Mouse (Mus musculus) layer of hippocampus, postnatal 10 days (tissue): Measurements from ENCODE around the gene Tiam2. TPM values are rescaled to one million over a fixed set of nuclear protein-coding genes. Genes with fewer than 3 reads are reported as not detected.

Experiments
- DNase-seq, 2 experiments: peaks; one replicate each; pipeline ENCODE4 v3.0.0; 2021; ENCODE audit warnings: low spot score in 2 of 2
- total RNA-seq, 2 experiments: library from RNA; stranded (reverse); gene quantifications; 2 replicates each; pipeline ENCODE4 v1.2.3; 2021

Gene Tiam2
- total RNA-seq, 2 experiments from 2014 or later: 24.2 to 29.0 TPM

GRCm38 (mm10) chr17:3446191-3446950, 120.0 kb downstream of the Tiam2 start:
- peak in 1 of 2 experiments; percentile 36 for DNase-seq

DNA sequence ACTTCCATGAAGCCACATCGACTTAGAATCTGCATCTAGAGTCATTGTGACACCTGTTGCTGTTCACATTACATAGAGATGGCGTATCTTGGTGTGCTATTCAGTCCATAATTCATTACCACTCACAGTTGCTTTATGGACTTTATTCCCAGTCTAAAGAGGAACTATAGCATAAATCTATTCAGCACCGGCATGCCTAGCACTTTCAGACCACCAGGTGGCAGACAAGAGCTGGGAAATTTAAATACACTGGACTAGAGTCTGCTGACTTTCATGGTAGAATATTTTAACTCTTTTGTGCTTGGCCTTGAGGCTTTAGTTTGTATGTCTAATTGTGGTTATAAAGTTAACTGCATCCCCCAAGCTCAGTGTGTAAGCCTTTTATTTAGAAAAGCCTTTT, 122.4 kb downstream of the Tiam2 start:
- DNase-seq: peak; percentile 75 to 76

DNA sequence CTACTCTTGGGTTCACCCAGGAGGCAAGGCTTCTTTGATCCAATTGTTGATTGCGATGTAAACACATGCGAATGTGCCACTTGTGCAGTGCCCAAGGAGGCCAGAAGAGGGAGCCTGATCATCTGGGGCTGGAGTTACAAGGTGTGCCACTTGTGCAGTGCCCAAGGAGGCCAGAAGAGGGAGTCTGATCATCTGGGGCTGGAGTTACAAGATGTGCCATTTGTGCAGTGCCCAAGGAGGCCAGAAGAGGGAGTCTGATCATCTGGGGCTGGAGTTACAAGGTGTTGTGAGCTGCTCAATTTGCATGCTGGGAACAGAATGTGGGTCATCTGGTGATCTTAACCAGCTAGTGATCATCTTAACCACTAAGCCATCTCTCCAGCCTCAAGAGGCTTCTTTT, 124.7 kb downstream of the Tiam2 start:
- peak; percentile 69 to 72 for DNase-seq

DNA sequence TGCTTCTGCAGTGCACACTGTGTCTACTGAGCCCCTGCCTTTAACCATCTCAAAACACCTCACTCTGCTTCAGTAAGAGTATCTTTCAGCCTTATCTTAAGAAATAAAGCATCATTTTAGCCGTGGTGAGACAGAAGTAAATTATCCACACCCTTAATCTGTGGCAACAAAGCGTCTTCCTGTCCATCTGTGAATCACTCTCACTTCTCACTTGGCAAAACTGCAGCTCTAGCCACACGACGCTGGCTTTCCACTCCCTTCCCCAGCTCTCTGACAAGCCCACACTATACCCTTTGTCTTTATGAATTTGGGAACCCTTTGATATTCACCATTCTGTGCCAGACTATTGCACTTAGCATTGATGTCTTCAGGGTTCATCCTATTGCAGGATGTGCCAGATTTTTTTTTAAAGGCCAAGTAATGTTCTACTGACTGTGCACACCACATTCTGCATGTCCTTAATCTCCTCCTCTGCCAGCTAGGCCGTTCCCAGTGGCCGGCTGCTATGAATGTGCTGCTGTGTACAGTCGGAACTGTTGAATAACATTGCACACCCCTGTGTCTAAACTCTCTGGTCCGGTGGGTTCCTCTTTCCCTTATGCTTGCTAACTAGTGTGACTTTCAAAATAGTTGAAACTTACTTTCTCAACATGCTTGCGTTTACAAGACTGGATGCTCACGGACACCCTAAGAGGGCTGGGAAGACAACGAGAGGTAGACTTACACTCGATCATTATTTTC, 126.4 kb downstream of the Tiam2 start:
- no peak for DNase-seq

DNA sequence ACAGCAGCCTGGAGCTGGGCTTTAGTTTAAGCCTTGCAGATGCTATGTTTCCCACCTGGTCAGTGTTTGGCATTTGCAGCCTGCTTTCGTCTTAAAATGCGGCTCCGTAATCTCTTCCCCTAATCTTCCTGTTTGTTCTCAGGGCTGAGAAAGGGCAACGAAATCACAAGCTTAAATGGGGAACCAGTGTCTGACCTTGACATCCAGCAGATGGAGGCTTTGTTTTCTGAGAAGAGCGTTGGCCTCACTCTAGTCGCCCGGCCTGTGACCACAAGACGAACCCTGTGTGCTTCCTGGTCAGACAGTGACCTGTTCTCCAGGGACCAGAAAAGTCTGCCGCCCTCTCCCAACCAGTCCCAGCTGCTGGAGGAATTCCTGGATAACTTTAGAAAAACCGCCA, 127.6 kb downstream of the Tiam2 start:
- DNase-seq: no peak

- no peak for DNase-seq
Observed at GRCm38 (mm10) chr17:3454850-3455249, 128.5 kb downstream of the Tiam2 start.

DNA sequence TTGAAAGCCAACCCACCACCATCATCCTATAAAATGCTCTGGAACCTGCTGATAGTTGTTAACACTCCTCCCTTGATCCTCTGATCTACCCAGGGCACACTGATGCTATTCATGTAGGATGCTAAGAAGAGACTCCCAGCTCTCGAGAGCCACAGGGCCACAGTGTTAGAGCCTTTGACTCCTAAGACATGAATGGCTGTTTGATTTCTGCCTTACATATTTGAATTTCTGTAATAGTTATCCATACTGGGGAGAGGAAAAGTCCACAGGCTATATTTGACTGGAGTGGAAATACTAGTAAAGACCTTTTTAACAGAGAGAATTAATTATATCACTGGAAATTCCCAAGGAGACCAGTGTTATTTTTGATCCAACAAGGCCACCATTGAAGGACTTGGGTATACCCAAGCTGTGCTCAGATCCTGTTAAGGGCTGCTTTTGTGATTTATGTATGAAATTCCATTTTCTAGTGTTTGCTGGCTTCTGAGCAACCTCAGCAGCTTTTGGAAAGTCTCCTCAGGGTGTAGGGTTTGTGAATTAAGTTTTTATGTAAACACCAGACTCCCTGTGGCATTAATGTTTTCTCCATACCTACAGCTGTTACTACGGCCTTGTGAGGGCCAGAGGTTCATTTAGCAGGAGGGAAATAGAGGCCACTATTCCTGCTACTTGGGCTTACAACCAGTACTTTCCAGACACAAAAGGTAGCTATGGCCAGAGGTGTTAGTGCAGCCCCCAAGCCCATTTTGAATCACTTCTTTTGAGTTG, 131.7 kb downstream of the Tiam2 start:
- no peak for DNase-seq

GRCm38 (mm10) chr17:3465861-3466260, 139.5 kb downstream of the Tiam2 start:
- no peak for DNase-seq

- DNase-seq: no peak
Observed at GRCm38 (mm10) chr17:3466681-3467080, 140.3 kb downstream of the Tiam2 start.

- DNase-seq: no peak
Observed at GRCm38 (mm10) chr17:3467636-3468324, 141.4 kb downstream of the Tiam2 start.

DNA sequence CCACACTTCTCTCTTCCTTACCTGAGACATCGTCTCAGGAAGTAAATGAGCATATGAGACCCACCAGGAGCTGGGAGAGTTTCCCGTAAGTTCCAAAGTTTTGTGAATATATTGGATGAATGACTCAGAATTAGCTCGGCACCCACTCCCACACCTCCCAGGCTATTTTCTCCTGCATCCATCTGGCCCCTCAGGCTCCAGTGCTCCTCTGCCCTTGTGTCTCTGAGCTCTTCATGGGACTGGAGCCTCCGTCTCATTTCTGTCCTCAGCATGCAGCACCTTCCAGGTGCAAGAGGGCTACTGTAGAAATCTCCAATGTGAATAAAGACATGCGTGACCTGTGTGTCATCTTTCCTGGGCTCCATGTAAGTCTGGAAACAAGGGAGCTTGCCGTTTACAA, 145.6 kb downstream of the Tiam2 start:
- DNase-seq: no peak

GRCm38 (mm10) chr17:3476546-3476945, 150.2 kb downstream of the Tiam2 start:
- no peak for DNase-seq

DNA sequence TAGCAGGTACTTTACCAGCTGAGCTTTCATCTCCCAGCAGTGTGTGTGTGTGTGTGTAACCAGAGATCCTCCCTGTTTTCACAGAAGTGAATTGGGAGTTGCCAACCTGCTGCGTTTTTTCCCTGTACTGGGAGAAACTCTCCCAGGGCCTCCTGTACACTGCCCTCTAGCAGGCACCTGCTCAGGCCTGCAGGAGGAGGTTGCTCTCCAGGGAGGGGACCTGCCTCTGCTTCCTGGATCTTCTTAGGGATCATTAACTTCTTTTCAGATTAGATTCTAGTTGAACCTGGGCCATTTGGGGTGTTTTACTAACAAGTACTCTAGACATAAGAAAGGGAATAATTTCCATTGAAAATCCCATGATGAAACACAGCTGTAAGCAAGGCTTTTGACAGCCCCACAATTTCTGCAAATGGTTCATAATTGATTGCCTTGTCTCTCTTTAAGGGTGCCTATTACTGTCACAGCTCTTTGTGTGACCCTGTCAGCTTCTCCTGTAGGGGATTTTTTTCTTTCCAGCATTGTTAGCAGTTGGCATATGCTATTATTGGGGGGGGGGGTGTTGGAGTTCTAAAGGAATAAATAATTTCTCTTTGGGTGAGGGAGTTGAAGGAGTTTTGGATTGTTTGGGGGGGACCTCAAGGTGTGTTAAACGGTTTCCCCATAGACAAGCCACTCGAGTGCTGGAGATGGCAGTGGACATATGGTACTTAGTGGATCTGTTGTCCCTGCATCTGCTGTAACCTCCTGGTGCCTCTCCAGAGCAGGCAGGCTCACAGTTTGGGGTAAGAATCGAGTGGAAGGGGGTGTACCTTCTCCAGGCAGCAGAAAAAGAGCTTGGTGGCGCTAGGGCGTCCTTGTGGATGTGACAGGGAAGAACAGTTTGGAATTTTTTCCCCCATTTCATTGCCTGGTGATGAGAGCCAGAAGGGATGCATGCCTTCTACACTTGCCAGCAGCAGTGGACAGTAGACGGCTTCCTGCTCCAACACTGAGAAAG, 155.5 kb downstream of the Tiam2 start:
- no peak for DNase-seq

GRCm38 (mm10) chr17:3483091-3483490, 156.7 kb downstream of the Tiam2 start:
- DNase-seq: no peak

GRCm38 (mm10) chr17:3485851-3486250, 159.5 kb downstream of the Tiam2 start:
- no peak for DNase-seq

DNA sequence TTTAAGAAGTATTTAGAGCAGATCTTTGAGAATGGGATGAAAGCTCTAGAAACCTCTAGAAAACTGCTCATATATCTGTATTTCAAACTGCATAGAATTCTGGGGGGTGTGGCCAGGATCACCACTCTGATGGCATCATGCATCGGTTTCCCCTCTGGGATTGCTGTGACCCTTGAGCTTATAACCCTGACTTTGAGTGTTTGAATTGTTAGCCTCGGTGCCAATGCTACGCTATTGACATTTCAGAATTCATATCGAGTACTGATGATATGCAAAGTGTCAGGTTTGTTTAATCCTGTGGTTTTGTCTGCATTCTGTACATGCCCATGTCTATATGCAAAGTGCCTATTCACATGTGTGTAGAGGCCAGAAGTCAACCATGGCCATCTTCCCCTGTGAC, 160.8 kb downstream of the Tiam2 start:
- no peak for DNase-seq

GRCm38 (mm10) chr17:3487721-3488601, 161.6 kb downstream of the Tiam2 start:
- no peak for DNase-seq

GRCm38 (mm10) chr17:3490216-3490895, 164.0 kb downstream of the Tiam2 start:
- no peak for DNase-seq
